Mouse (Mus musculus) gastrocnemius, postnatal 10 days (tissue): Measurements from ENCODE around the gene Tmed8. TPM values are rescaled to one million over a fixed set of nuclear protein-coding genes. Genes with fewer than 3 reads are reported as not detected.

Source experiments
- total RNA-seq, 2 experiments: library from RNA; stranded (reverse); gene quantifications; 2 replicates each; pipeline ENCODE4 v1.2.3; 2021

The Tmed8 gene
- total RNA-seq, 2 experiments from 2014 or later, result 2.4 to 3.5 TPM

Other genes starting within 250 kb of the Tmed8 start
- gene Zdhhc22, start 210.0 kb downstream of the Tmed8 start, total RNA-seq, result not detected
- under 1 TPM; 0.23 to 0.29 TPM for gene Tmem63c, start 179.1 kb downstream of the Tmed8 start, total RNA-seq
- under 1 TPM in 1 of 2 experiments, not detected in 1; 0.28 TPM for gene Ngb, start 97.9 kb downstream of the Tmed8 start, total RNA-seq
- 10 to 100 TPM; 47.1 to 49.6 TPM for gene Gstz1, start 53.3 kb downstream of the Tmed8 start, total RNA-seq
- 1 to 10 TPM; 6.3 to 8.9 TPM for gene Pomt2, start 52.5 kb downstream of the Tmed8 start, total RNA-seq
- under 1 TPM; 0.14 to 0.50 TPM for gene Samd15, start 731 bp downstream of the Tmed8 start, total RNA-seq
- gene Noxred1, start 38.3 kb upstream of the Tmed8 start, total RNA-seq, result under 1 TPM in 1 of 2 experiments, not detected in 1; 0.27 TPM
- 10 to 100 TPM; 12.1 to 14.5 TPM for gene Vipas39, start 65.8 kb upstream of the Tmed8 start, total RNA-seq
- gene Ahsa1, start 66.0 kb upstream of the Tmed8 start, total RNA-seq, result 100 to 1,000 TPM; 104 to 108 TPM
- gene Ism2, start 99.3 kb upstream of the Tmed8 start, total RNA-seq, result not detected
- gene Sptlc2, start 187.9 kb upstream of the Tmed8 start, total RNA-seq, result 10 to 100 TPM; 28.6 to 30.0 TPM
- gene Slirp, start 243.4 kb upstream of the Tmed8 start, total RNA-seq, result 100 to 1,000 TPM; 152 to 169 TPM
- 10 to 100 TPM in 1 of 2 experiments, 1 to 10 TPM in 1; 7.6 to 13.6 TPM for gene Alkbh1, start 243.6 kb upstream of the Tmed8 start, total RNA-seq